Mouse (Mus musculus) testis, postnatal 14 days (tissue): ENCODE data around the gene G3bp2.

Experiments
- DNase-seq: peaks from one replicate; pipeline ENCODE4 v3.0.0; 2021; ENCODE audit warnings: low spot score

Gene G3bp2

GRCm38 (mm10) chr5:92011756-92012155, 71.8 kb downstream of the G3bp2 start:
- DNase-seq: no peak

- no peak for DNase-seq
These were observed 73.7 kb downstream of the G3bp2 start for GRCm38 (mm10) chr5:92009827-92010226.

- no peak for DNase-seq
These were observed 80.5 kb downstream of the G3bp2 start for GRCm38 (mm10) chr5:92003011-92003410.
